Mouse (Mus musculus): Measurements from ENCODE around the gene Olfr455. TPM values are rescaled to one million over a fixed set of nuclear protein-coding genes. Genes with fewer than 3 reads are reported as not detected.

Olfr455 gene
- not detected in 2 replicates for total RNA-seq (2012; rRNA removed)

DNA sequence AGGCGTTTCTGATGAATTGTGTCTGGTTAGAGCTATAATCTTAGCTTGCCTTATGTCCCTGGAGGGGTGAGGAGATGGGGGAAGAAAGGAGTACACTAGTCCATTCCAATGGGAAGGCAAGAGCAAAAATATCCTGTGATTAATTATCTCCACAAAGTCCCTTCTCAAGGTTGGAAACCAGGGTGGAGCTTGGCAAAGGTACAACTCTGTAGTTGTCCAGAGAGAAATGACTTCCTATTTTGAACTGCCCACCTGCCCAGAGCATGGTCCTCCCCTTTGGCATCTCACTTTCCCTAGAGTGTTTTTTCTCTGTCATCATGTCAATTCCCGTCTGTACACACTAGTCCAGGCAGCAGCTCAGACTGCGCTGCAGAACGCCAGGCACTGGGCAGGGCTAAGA lies at the start of gene Olfr455:
Olfr455 (minus strand) TSS at position 127 of the 400 bp plus-strand sequence.
- in situ Hi-C loops (cut with MboI; ENCODE audit: low sequenced_read_pairs in 2 of 2, unreplicated experiment in 2 of 2): no loop called here
- no peak for DNase-seq (ENCODE audit: low read depth, low spot score)

DNA sequence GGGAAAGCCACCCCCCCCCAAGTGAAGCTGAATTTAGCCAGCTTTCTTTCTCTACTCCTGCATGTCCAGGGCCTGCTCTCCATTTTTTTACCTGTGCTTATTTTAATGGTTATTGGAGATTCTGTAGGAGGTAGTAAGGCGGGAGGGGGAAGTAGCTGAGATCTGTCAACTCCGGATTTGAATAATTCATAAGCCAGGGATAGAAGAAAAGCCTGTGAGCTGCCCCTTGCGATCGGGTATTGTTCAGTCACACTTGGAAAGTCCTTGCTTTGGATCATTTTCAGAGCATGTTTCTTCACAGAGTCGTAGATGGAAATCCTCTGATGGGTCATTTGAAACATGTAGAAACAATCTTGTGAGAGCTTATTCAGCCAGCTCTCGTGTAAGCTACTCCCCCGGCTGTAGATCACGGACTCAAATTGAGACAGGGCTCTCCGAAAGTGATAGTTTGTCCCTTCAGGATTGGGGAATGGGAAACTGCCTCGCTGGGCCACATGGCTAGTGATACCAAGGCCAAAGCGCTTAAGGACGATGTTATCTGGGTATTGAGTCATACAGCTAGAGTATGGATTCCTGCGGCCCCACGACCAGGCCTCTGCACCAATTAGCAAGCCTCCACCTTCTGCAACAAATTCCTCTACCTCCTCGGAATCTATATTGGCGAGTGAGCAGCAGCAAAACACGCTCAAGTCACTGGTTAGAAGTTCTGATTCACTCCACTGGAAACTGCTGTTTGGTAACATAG lies 45.9 kb upstream of the Olfr455 start:
- Histone ChIP-seq H3K36me3 (ENCODE audit: control insufficient read depth, insufficient read depth, low read length, poor library complexity, severe bottlenecking) (no peaks in the 10 kb centered on the region), H3K4me3 (ENCODE audit: insufficient read depth in 1 of 2, low read depth in 1 of 2, low read length in 2 of 2, poor library complexity in 1 of 2, severe bottlenecking in 1 of 2) (no peak overlapping the region), H3K9ac (ENCODE audit: insufficient read depth, low read depth, low read length, poor library complexity, severe bottlenecking) (no peak overlapping the region), H3K27ac (ENCODE audit: insufficient read depth, low read depth, low read length, poor library complexity, severe bottlenecking) (no peak overlapping the region), H3K4me1 (ENCODE audit: control insufficient read depth in 2 of 2, insufficient read depth in 2 of 2, low read length in 2 of 2, poor library complexity in 1 of 2) (no peaks in the 10 kb centered on the region), H3K9me3 (ENCODE audit: control insufficient read depth, insufficient read depth, low read depth, low read length) (no peaks in the 10 kb centered on the region)
- DNase-seq (ENCODE audit: low read depth, low spot score): no peak
- in situ Hi-C loops (cut with MboI; ENCODE audit: low sequenced_read_pairs in 2 of 2, unreplicated experiment in 2 of 2): no loop called here
- TF ChIP-seq HCFC1 (IDR thresholded peaks at IDR 0.05; ENCODE audit: borderline replicate concordance, insufficient read depth, low read length): no peak
- TF ChIP-seq CHD2 (IDR thresholded peaks at IDR 0.05; ENCODE audit: low read depth, low read length): no peak
- no peak for TF ChIP-seq MAFK (IDR thresholded peaks at IDR 0.05; ENCODE audit: insufficient read depth, low read depth, low read length)
- no peak for TF ChIP-seq ZC3H11A (IDR thresholded peaks at IDR 0.05; ENCODE audit: borderline replicate concordance, low read depth, low read length)
- TF ChIP-seq ZNF384 (IDR thresholded peaks at IDR 0.05; ENCODE audit: low read depth, low read length): no peak

More for the DNA sequence above, at the start of gene Olfr455:
- Histone ChIP-seq H3K4me3 (ENCODE audit: insufficient read depth in 1 of 2, low read depth in 1 of 2, low read length in 2 of 2, poor library complexity in 1 of 2, severe bottlenecking in 1 of 2) (no peak within 1 kb of the TSS), H3K4me1 (ENCODE audit: control insufficient read depth in 2 of 2, insufficient read depth in 2 of 2, low read length in 2 of 2, poor library complexity in 1 of 2) (no peaks in the 10 kb centered on the region), H3K9me3 (ENCODE audit: control insufficient read depth, insufficient read depth, low read depth, low read length) (no peaks in the 10 kb centered on the region), H3K9ac (ENCODE audit: insufficient read depth, low read depth, low read length, poor library complexity, severe bottlenecking) (no peak within 1 kb of the TSS), H3K27ac (ENCODE audit: insufficient read depth, low read depth, low read length, poor library complexity, severe bottlenecking) (no peak within 1 kb of the TSS), H3K36me3 (ENCODE audit: control insufficient read depth, insufficient read depth, low read length, poor library complexity, severe bottlenecking) (no peaks in the 10 kb centered on the region)
- no peak for TF ChIP-seq ZNF384 (IDR thresholded peaks at IDR 0.05; ENCODE audit: low read depth, low read length)
- TF ChIP-seq ZC3H11A (IDR thresholded peaks at IDR 0.05; ENCODE audit: borderline replicate concordance, low read depth, low read length): no peak
- TF ChIP-seq HCFC1 (IDR thresholded peaks at IDR 0.05; ENCODE audit: borderline replicate concordance, insufficient read depth, low read length): no peak
- no peak for TF ChIP-seq CHD2 (IDR thresholded peaks at IDR 0.05; ENCODE audit: low read depth, low read length)
- no peak for TF ChIP-seq MAFK (IDR thresholded peaks at IDR 0.05; ENCODE audit: insufficient read depth, low read depth, low read length)

DNA sequence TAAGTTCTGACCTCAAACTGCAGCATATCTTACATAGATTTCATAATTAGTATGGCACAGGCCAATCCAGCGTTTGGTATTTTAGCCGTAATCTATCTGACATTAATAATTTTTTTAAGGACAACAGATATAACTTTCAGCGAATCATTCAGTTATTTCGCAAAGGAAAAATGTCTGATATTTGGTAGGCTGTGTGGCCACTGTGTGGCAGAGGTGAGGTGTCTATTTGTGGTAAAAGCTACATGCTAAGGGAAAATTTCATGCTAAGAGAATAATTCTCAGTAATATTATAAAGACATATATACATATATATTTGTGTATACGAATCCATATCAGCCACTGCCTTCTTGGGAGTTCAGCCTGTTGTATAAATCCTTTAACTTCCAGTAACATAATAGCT lies 39.2 kb upstream of the Olfr455 start:
- no peaks in the 10 kb centered on the region for H3K36me3 ChIP-seq (ENCODE audit: control insufficient read depth, insufficient read depth, low read length, poor library complexity, severe bottlenecking)
- H3K27ac ChIP-seq (ENCODE audit: insufficient read depth, low read depth, low read length, poor library complexity, severe bottlenecking): no peak overlapping the region
- no peaks in the 10 kb centered on the region for H3K9me3 ChIP-seq (ENCODE audit: control insufficient read depth, insufficient read depth, low read depth, low read length)
- no peak overlapping the region for H3K4me3 ChIP-seq (ENCODE audit: insufficient read depth in 1 of 2, low read depth in 1 of 2, low read length in 2 of 2, poor library complexity in 1 of 2, severe bottlenecking in 1 of 2)
- no peak overlapping the region for H3K9ac ChIP-seq (ENCODE audit: insufficient read depth, low read depth, low read length, poor library complexity, severe bottlenecking)
- no peak for TF ChIP-seq MAFK (IDR thresholded peaks at IDR 0.05; ENCODE audit: insufficient read depth, low read depth, low read length)
- TF ChIP-seq ZNF384 (IDR thresholded peaks at IDR 0.05; ENCODE audit: low read depth, low read length): no peak
- TF ChIP-seq ZC3H11A (IDR thresholded peaks at IDR 0.05; ENCODE audit: borderline replicate concordance, low read depth, low read length): no peak
- TF ChIP-seq HCFC1 (IDR thresholded peaks at IDR 0.05; ENCODE audit: borderline replicate concordance, insufficient read depth, low read length): no peak
- no peak for TF ChIP-seq CHD2 (IDR thresholded peaks at IDR 0.05; ENCODE audit: low read depth, low read length)
- no peak for DNase-seq (ENCODE audit: low read depth, low spot score)
- in situ Hi-C loops (cut with MboI; ENCODE audit: low sequenced_read_pairs in 2 of 2, unreplicated experiment in 2 of 2): loop anchor here in 1 of 2 experiments (10.0 kb wide), 1 partner anchor 352 kb away; no protein-coding TSS in a partner anchor
- no peaks in the 10 kb centered on the region for H3K4me1 ChIP-seq (ENCODE audit: control insufficient read depth in 2 of 2, insufficient read depth in 2 of 2, low read length in 2 of 2, poor library complexity in 1 of 2)

DNA sequence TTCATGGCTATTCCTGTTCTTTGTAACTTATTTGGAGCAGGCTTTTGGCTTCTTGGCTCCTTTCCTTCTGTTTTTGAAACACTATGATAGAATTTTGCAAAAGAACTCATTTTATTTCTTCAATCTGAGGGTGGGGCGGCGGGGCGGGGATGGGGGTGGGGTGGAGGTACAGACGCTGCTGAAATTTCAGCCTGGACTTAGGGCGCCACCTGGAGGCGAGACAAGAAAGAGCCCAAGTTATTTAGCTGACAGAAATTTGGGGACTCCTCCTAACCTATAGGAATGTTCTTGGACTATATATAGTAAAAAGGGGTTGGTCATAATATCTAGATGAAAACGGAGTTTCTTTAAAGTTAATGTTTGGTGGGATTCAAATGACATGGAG lies 36.1 kb upstream of the Olfr455 start:
- Histone ChIP-seq H3K4me3 (ENCODE audit: insufficient read depth in 1 of 2, low read depth in 1 of 2, low read length in 2 of 2, poor library complexity in 1 of 2, severe bottlenecking in 1 of 2) (no peak overlapping the region), H3K4me1 (ENCODE audit: control insufficient read depth in 2 of 2, insufficient read depth in 2 of 2, low read length in 2 of 2, poor library complexity in 1 of 2) (no peaks in the 10 kb centered on the region)
- in situ Hi-C loops (cut with MboI; ENCODE audit: low sequenced_read_pairs in 2 of 2, unreplicated experiment in 2 of 2): loop anchor here in 1 of 2 experiments (10.0 kb wide), 1 partner anchor 349 kb away; no protein-coding TSS in a partner anchor

More for the DNA sequence above, 36.1 kb upstream of the Olfr455 start:
- H3K9ac ChIP-seq (ENCODE audit: insufficient read depth, low read depth, low read length, poor library complexity, severe bottlenecking): no peak overlapping the region
- no peak overlapping the region for H3K27ac ChIP-seq (ENCODE audit: insufficient read depth, low read depth, low read length, poor library complexity, severe bottlenecking)
- no peaks in the 10 kb centered on the region for H3K36me3 ChIP-seq (ENCODE audit: control insufficient read depth, insufficient read depth, low read length, poor library complexity, severe bottlenecking)
- TF ChIP-seq ZC3H11A (IDR thresholded peaks at IDR 0.05; ENCODE audit: borderline replicate concordance, low read depth, low read length): peak; percentile 45; the same call in 1 of the 2 replicates
- no peak for TF ChIP-seq CHD2 (IDR thresholded peaks at IDR 0.05; ENCODE audit: low read depth, low read length)
- TF ChIP-seq ZNF384 (IDR thresholded peaks at IDR 0.05; ENCODE audit: low read depth, low read length): no peak
- no peak for TF ChIP-seq HCFC1 (IDR thresholded peaks at IDR 0.05; ENCODE audit: borderline replicate concordance, insufficient read depth, low read length)
- no peak for TF ChIP-seq MAFK (IDR thresholded peaks at IDR 0.05; ENCODE audit: insufficient read depth, low read depth, low read length)
- H3K9me3 ChIP-seq (ENCODE audit: control insufficient read depth, insufficient read depth, low read depth, low read length): no peaks in the 10 kb centered on the region
- peak; percentile 37 for DNase-seq (ENCODE audit: low read depth, low spot score)

Measured in ES-E14 (cell line).